Mouse (Mus musculus): ENCODE results near the gene Ntrk2.

- TF ChIP-seq CTCF (IDR thresholded peaks at IDR 0.05; ENCODE audit: low read depth) (no peak), EP300 (IDR thresholded peaks at IDR 0.05; ENCODE audit: low read depth) (no peak)
Observed at GRCm38 (mm10) chr13:58805833-58806232, 536 bp upstream of the Ntrk2 start.
